Comparison of ENCODE assay signal across 11 mouse cellular contexts in genomic region chr2:159566461-159566860, GRCm38 (mm10).
DNase-seq lines count a peak whose midpoint lies in the region; ATAC-seq lines count a peak whose summit lies in the region.
"Had no signal": no experiment of that assay in that cellular context is flagged by ENCODE, and none has a peak within 500 bp of the region (broad histone marks: within the 10 kb centered on the region; RNA-seq: fewer than 3 reads in every experiment).

No protein-coding gene starts in this region.

- ATAC-seq in kidney, embryonic 15.5 days (replicated peaks; ENCODE audit: low FRiP score) = no peak
- no peak for ATAC-seq in intestine, embryonic 15.5 days
- no peak for ATAC-seq in monocyte, adult 5-6 weeks (replicated peaks; ENCODE audit: insufficient number of reproducible peaks, low FRiP score, low TSS enrichment, poor library complexity, severe bottlenecking)
- ATAC-seq: midbrain, embryonic 16.5 days had no signal

- no peak overlapping the region for H3K4me2 ChIP-seq in kidney, embryonic 15.5 days
- H3K4me2 ChIP-seq in intestine, embryonic 15.5 days (replicated peaks) = no peak overlapping the region
- H3K4me2 ChIP-seq: hindbrain, embryonic 12.5 days; limb, embryonic 12.5 days had no signal

- intact Hi-C loops in heart, postnatal 10 days (cut with DNase I) = no loop called here

- 46% methylated on average over 5 of the region's 5 CpGs for WGBS in kidney, embryonic 15.5 days
- WGBS in intestine, embryonic 15.5 days = 58% methylated on average over 5 of the region's 5 CpGs

- no peak overlapping the region for H3K27ac ChIP-seq in kidney, embryonic 15.5 days
- no peak overlapping the region for H3K27ac ChIP-seq in intestine, embryonic 15.5 days
- H3K27ac ChIP-seq: hindbrain, embryonic 12.5 days; limb, embryonic 12.5 days had no signal

- no peak overlapping the region for H3K9ac ChIP-seq in kidney, embryonic 15.5 days
- H3K9ac ChIP-seq in intestine, embryonic 15.5 days = no peak overlapping the region
- H3K9ac ChIP-seq: hindbrain, embryonic 12.5 days; limb, embryonic 12.5 days had no signal

- no peaks in the 10 kb centered on the region for H3K36me3 ChIP-seq in kidney, embryonic 15.5 days
- no peaks in the 10 kb centered on the region for H3K36me3 ChIP-seq in intestine, embryonic 15.5 days
- H3K36me3 ChIP-seq: hindbrain, embryonic 12.5 days; limb, embryonic 12.5 days had no signal

- no peaks in the 10 kb centered on the region for H3K4me1 ChIP-seq in kidney, embryonic 15.5 days
- H3K4me1 ChIP-seq in intestine, embryonic 15.5 days (replicated peaks) = no peaks in the 10 kb centered on the region
- H3K4me1 ChIP-seq: hindbrain, embryonic 12.5 days; limb, embryonic 12.5 days had no signal

- no peaks in the 10 kb centered on the region for H3K9me3 ChIP-seq in kidney, embryonic 15.5 days (replicated peaks)
- no peaks in the 10 kb centered on the region for H3K9me3 ChIP-seq in intestine, embryonic 15.5 days
- H3K9me3 ChIP-seq: hindbrain, embryonic 12.5 days; limb, embryonic 12.5 days had no signal

- no peak overlapping the region for H3K4me3 ChIP-seq in kidney, embryonic 15.5 days (replicated peaks)
- no peak overlapping the region for H3K4me3 ChIP-seq in intestine, embryonic 15.5 days (replicated peaks)
- H3K4me3 ChIP-seq: hindbrain, embryonic 12.5 days; limb, embryonic 12.5 days had no signal

- DNase-seq in kidney, adult 18-20 months = peak; percentile 15
- peak; percentile 80 for DNase-seq in adrenal gland, postnatal 14 days
- DNase-seq in heart, postnatal 10 days = peak; percentile 78 to 82
- peak; percentile 38 for DNase-seq in lung, postnatal 36 days
- no peak for DNase-seq in thymus, postnatal 0 days (ENCODE audit: low spot score)

- H3K27me3 ChIP-seq in kidney, embryonic 15.5 days = no peaks in the 10 kb centered on the region
- H3K27me3 ChIP-seq in intestine, embryonic 15.5 days (replicated peaks) = no peaks in the 10 kb centered on the region
- H3K27me3 ChIP-seq: hindbrain, embryonic 12.5 days; limb, embryonic 12.5 days had no signal
